Mouse (Mus musculus): ENCODE data around the gene Man2a2.
A peak's percentile ranks its signal among the peaks of the same experiment; 100 is the strongest.
"Not testable (repeated sequence)": the region's sequence is repeated elsewhere in the genome, so short reads cannot be mapped to it uniquely, and the experiment has no call there.

Man2a2 gene

DNA sequence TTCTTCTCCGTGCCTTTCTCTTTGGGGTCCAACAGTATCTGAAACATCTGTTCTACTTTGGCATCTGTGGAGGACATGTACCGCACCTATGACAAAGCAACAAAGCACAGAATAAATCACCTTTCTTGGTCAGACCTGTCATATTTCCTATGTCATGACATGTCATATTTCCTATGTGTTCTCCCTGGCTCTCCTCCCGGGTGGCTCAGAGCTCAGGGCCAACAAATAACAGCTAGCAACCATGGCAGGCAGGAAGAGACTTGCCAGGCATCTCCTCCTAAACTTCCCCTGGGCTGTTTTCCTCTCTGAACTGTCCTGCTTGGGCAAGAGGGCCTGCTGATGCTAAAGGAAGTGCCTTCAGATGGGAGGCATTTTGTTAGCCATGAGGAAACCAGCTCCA lies 34.2 kb downstream of the Man2a2 start:
- DNase-seq (ENCODE audit: low read depth), result no peak

DNA sequence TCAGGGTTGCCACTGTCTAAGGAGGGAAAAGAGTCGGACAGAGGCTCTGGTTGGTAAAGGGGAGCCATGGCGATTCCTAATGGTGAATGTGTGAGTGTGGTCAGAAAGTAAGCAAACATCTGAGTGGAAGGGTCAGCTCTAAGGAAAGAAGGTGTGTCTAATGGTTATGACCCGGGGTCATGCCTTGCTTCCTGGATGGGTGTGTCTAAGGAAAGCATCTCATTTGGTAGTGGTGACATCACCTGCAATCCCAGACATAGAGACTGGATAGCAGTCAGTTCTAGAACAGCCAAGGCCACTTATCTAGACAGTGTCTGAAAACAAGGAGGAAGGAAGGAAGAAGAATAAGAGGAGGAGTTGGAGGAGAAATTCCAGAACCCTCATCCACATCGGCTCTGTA lies 36.3 kb downstream of the Man2a2 start:
- DNase-seq (ENCODE audit: low read depth), result no peak

DNA sequence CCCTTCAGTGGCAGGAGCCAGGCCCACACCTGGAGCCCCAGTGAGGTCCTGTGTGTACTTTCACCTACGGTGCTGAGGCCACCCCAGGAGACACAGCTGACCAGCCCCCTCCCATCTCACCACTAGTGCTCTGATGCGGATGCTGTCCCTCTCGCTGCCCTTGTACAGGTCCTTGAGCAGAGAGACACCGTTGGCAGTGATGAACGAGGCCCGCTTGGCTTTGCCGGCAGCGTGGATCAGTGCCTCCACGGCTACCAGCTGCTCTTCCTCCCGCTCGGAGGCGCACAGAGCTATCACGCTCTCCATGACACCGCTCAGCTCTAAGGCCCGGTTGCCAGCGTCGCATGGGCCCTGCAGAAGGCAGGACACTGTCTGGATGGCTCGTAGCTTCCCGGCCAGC lies 39.7 kb downstream of the Man2a2 start:
- DNase-seq (ENCODE audit: low read depth), result no peak

DNA sequence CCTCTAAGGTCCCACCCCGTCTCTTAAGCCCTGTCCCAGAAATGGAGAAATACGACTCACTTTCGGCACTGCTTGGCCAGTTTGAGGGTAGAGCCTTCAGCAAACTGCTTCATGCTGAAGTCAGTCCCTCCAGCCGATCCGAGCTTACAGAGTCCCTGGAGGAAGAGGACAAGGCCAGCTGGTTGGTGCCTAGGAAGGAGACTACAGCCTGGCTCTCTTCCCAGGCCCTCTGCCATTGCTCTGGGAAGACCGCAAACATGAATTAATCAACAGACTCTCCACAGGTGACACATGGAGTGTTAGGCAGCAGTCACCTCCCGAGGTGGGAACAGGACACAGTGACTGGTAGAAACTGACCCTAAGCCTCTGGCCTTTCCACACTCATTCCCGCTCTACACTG lies 40.9 kb downstream of the Man2a2 start:
- no peak for DNase-seq (ENCODE audit: low read depth)

DNA sequence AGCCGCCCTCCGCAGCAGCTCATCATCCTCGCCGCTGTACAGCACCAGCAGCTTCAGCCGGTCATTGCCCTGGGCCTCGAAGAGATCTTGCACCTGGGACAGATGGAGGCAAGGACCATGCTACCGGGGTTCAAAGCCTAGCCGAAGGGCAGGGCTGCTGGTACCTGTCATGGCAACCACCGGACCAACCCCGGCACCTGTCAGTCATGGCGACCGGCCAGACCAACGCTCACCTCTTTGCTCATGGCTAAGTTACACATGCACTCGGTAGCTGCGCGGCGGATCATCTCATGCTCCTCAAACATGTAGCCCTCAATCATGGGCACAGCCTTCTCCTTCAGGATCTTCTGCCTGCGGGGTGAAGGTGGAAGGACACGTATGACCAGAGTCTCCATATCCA lies 45.1 kb downstream of the Man2a2 start:
- DNase-seq (ENCODE audit: low read depth), result no peak

DNA sequence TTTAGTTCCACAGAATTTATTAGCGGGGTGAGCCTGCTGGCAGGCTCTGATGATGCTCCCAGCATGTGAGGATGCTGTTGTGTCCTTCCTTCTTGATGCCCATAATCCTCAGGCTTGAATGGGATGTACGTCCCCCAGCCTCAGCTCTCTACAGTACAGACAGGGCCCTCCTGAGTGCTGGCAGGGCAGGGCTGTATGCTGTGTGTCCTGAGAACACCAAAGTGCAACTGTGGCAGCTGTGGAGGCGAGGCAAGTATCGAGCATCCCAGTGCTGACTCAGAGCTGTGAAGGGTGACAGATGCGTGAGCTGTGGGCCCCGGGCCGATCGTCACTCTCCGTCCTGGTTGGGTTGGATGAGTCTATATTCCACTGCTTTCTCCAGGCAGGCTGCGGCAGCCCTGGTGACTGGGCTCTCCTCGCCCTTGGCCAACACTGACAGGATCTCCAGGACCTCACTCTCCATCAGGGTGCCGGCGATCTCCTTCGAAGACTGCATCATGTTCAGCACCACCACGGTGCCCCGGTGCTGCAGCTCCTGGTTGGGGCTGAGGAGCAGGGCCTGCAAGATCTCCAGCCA lies 45.8 kb downstream of the Man2a2 start:
- no peak for DNase-seq (ENCODE audit: low read depth)

DNA sequence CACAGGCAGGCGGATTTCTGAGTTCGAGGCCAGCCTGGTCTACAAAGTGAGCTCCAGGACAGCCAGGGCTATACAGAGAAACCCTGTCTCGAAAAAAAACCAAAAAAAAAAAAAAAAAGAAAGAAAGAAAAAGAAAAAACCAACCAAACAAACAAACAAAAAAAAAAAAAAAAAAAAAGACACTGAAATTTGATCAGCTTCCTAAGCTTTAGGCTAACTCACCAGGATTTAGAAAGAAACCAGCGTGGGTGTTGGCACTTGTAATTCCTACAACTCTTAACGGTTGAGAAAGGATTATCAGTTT lies 46.4 kb downstream of the Man2a2 start:
- not testable (repeated sequence) for DNase-seq (ENCODE audit: low read depth)

DNA sequence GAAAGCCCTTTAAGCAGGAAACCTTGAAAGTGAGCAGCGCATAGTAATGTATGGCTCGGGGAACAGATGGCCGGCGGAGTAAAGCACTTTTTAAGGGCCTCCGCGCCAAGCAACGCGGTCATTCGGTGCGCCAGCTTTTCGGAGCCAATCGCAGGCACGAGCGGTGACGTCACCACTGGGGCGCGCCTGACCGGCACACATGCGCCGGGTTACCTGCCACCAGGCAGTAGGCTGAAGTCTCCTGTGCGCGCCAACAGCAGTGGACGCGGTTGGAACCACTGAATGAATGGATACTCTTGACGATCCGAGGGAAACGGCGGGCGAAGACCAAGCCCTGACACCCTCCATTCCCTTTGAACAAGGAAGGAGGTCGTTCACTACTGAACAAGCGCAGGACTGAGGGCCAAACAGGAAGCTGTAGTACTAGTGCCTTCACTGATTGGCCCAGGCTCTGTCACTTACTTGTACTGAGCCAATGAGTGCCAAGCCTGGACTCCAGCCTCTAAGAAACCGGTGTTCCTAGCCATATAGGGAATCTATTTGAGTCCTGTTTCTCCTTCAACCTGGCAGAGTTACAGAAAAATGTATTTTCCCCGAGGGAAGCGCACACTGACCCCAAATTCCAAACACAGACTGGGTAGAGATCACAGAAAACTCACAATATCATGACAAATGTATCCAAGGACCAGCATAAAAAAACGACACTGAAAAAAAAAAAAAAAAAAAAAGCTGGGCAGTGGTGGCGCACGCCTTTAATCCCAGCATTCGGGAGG lies 46.9 kb downstream of the Man2a2 start, which contains the start of gene Rccd1:
Gene Rccd1, minus strand, starts transcription at position 412 of the 773 bp plus-strand sequence.
- DNase-seq (ENCODE audit: low read depth), result peak; percentile 88

DNA sequence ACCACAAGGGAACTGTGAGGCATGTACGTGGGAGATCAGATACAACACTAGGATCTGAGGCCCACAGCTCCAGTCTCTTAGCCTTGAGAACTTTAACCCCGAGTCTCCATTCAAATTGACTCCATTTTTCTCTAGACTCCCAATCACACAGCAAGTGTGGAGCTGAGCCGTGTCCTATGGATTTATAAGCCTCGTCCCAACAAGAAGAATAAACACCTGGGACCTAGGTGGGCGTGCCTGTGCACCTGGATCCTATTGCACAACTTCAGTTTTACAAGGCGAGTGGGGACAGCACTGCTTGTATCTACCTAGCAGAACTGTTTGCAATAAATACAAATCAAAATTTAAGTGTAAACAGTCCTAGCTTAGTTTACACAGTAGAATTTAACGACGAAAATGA lies 47.8 kb downstream of the Man2a2 start:
- no peak for DNase-seq (ENCODE audit: low read depth)

DNA sequence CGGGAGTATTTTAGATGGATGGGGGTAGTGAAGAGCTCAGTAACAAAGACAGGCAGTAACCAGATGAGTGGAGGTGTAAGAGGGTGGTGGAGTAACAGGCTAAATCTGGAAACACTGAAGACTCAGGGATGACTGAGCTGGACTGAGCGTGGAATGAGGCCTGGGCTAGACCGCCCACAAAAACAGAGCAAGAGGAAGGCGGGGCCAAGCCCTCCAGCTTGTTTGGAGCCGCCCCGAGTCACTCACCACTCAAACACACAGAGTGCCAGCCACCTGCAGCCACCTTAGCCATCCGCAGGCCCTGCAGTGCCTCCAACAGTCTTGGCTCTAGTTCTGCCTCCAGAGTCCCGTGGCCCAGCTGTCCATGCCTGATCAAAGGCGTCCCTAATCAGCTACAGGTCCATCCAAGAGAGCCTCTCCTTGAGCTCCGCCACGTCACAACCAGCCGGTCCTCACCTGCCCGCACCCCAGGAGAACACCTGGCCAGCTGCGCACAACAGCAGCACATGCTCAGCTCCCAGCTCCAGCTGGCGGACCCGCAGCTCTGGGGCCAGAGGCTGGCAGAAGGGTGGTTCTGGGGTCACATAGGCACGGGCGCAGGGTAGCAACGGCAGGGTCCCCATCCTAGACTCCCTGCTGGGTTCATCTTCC lies 51.2 kb downstream of the Man2a2 start:
- no peak for DNase-seq (ENCODE audit: low read depth)

DNA sequence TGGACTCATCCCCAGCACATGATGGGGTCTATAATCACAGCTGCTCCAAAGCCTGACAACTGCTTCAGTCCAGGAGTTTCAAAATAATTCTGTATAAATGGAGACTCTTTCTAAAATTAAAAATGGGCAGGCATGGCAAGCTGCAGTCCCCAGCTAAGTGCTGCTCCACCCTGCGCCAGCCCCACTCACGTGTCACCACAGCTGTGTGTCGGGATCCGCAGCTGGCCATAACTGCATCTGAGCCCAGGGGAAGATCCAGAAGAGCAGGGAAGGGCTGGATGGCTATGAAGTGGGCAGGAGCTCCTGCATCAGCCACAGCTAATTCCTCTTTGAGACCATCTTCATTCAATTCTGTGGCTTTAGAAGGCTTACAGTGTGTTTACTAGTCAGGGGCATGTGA lies 52.5 kb downstream of the Man2a2 start:
- DNase-seq (ENCODE audit: low read depth), result no peak

DNA sequence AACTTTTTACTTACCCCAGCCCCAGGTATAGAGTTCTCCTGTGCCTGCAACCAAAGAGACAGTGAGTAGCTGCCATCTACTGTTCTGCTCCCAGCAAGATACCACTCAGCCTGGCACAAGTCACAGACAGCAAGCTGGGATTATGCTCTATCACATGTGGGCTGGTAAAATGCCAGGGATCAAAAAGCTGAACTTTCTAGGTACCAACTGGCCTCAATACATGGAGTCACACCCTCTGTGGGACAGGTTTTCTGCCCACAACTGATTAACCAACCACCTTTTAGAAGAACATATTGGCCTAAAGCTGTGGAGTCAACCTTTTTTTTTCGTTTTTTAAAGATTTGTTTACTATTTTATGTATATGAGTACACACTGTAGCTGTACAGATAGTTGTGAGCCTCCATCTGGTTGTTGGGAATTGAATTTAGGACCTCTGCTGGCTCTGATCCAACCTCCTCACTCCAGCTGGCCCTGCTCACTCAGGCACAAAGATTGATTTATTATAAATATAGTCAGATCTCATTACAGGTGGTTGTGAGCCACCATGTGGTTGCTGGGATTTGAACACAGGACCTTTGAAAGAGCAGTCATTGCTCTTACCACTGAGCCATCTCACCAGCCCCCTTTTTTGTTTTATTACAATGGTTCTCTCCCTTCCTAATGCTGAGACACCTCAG lies 53.6 kb downstream of the Man2a2 start:
- no peak for DNase-seq (ENCODE audit: low read depth)

DNA sequence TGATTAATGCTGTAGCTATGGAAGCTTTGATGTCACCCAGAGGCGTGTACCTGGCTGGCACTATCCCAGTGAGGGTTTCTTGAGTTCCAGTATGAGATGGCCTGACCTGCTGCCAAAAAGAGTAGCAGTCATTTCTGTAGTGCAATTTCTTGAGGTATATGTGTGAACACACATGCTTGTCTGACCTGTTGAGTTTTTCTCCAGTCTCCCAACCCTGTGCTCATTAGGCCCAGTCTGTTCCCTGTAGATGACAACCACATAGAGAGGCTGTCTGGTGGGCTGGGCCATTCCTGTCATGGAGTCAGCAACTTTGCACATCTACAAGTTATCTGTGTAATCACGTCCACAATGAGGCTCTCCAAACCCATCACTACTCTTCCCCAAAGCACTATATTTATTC lies 55.4 kb downstream of the Man2a2 start:
- no peak for DNase-seq (ENCODE audit: low read depth)

DNA sequence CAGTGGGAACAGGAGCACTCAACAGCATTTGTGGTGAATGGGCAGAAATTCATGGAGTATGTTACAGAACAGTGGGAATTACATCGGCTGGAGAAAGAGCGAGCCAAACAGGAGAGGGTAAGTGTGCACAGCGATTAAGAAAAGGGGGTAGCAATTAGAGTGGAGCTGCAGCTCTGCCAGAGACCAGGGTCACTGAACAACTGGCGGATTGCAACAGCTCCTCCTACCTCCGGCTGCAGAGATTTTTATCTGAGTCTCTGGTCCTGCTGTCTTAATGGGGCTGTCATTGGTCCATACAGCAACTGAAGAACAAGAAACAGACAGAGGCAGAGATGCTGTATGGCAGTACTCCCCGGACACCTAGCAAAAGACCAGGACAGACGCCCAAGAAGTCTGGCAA lies 60.4 kb downstream of the Man2a2 start:
- no peak for DNase-seq (ENCODE audit: low read depth)

DNA sequence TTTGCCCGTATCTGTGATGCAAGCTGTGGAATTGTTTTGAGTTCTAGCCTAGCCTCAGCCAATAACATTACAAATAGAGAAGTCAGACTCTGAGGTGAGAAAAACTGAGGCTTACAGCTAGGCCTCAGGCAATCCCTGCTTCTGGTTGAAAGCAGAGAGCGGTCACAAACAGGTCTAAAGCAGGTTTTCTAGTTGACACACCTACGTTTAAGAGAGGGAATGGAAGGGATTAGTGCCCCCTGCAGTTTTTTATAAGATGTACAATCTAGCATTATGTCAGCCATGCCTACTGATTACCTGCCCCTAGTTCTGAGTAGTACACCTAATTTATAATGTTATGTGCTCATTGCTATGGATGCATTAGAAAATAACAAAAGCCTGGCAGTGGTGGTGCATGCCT lies 63.4 kb downstream of the Man2a2 start:
- DNase-seq (ENCODE audit: low read depth), result no peak

DNA sequence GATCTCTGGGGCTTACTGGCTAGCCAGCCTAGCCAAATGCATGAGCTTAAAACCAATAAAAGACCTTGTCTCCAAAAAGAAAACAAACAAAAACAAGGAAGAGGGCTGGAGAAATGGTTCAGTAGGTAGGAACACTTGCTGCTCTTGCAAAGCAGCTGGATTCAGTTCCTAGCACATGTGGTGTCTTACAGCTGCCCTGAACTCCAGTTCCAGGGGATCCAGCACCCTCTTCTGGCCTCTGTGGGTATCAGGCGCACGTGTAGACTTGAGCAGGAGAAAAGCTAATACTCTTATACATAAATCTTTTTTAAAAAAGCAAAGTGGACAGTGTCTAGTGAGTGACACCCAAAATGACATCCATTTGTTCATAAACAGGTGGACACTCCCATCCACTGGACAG lies 69.7 kb downstream of the Man2a2 start:
- no peak for DNase-seq (ENCODE audit: low read depth)

DNA sequence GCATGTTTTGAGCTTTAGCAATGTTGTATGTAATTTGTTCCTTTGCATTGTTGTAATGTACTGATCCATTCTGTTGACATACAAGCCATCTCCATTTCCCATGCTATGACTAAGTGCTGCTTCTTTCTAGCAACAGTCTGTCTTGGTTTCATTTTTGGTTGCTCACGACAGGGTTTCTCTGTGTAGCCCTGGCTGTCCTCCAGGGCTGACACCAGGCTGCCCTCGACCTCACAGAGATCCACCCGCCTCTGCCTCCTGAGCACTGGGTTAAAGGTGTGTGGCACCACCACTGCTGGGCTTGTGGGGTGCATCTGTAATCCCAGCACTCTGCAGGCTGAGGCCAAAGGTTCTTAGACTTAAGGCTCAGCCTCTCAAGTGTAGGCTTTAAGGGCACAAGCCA lies 71.6 kb downstream of the Man2a2 start:
- no peak for DNase-seq (ENCODE audit: low read depth)
